Mouse (Mus musculus): ENCODE measurements around the gene Chst2. TPM values are rescaled to one million over a fixed set of nuclear protein-coding genes. Genes with fewer than 3 reads are reported as not detected.
A peak's percentile ranks its signal among the peaks of the same experiment; 100 is the strongest.

The Chst2 gene
- total RNA-seq, 1 experiment, result 3.0 TPM

GRCm38 (mm10) chr9:95405511-95405945, 994 bp downstream of the Chst2 start:
- H3K4me1 ChIP-seq (ENCODE audit: control insufficient read depth in 2 of 2, insufficient read depth in 2 of 2, low read length in 2 of 2, poor library complexity in 1 of 2), result peaks cover 0 to 5% of the 10 kb centered on the region in 2 experiments; a peak in 1 of 4 replicates
- no peak overlapping the region for H3K27ac ChIP-seq (ENCODE audit: insufficient read depth, low read depth, low read length, poor library complexity, severe bottlenecking)
- in situ Hi-C loops (cut with MboI; ENCODE audit: low sequenced_read_pairs in 2 of 2, unreplicated experiment in 2 of 2), result loop anchor here in 1 of 2 experiments (25.0 kb wide), 1 partner anchor 668 kb away; no protein-coding TSS in a partner anchor

GRCm38 (mm10) chr9:95404811-95405465, 1.6 kb downstream of the Chst2 start:
- H3K9ac ChIP-seq (ENCODE audit: insufficient read depth, low read depth, low read length, poor library complexity, severe bottlenecking), result no peak overlapping the region
- H3K9me3 ChIP-seq (ENCODE audit: control insufficient read depth, insufficient read depth, low read depth, low read length), result no peaks in the 10 kb centered on the region
- DNase-seq (ENCODE audit: low read depth, low spot score), result peak; percentile 4
- H3K27ac ChIP-seq (ENCODE audit: insufficient read depth, low read depth, low read length, poor library complexity, severe bottlenecking), result no peak overlapping the region
- TF ChIP-seq ZNF384 (IDR thresholded peaks at IDR 0.05; ENCODE audit: low read depth, low read length), result no peak
- no peak for TF ChIP-seq HCFC1 (IDR thresholded peaks at IDR 0.05; ENCODE audit: borderline replicate concordance, insufficient read depth, low read length)
- no peak for TF ChIP-seq ZC3H11A (IDR thresholded peaks at IDR 0.05; ENCODE audit: borderline replicate concordance, low read depth, low read length)
- no peak for TF ChIP-seq CHD2 (IDR thresholded peaks at IDR 0.05; ENCODE audit: low read depth, low read length)
- TF ChIP-seq MAFK (IDR thresholded peaks at IDR 0.05; ENCODE audit: insufficient read depth, low read depth, low read length), result no peak
- in situ Hi-C loops (cut with MboI; ENCODE audit: low sequenced_read_pairs in 2 of 2, unreplicated experiment in 2 of 2), result loop anchor here in 1 of 2 experiments (25.0 kb wide), 1 partner anchor 668 kb away; no protein-coding TSS in a partner anchor
- H3K4me1 ChIP-seq (ENCODE audit: control insufficient read depth in 2 of 2, insufficient read depth in 2 of 2, low read length in 2 of 2, poor library complexity in 1 of 2), result peaks cover 0 to 5% of the 10 kb centered on the region in 2 experiments; a peak in 1 of 4 replicates
- H3K36me3 ChIP-seq (ENCODE audit: control insufficient read depth, insufficient read depth, low read length, poor library complexity, severe bottlenecking), result no peaks in the 10 kb centered on the region
- H3K4me3 ChIP-seq (ENCODE audit: insufficient read depth in 1 of 2, low read depth in 1 of 2, low read length in 2 of 2, poor library complexity in 1 of 2, severe bottlenecking in 1 of 2), result peak overlapping the region; percentile 41 to 75; a peak in 2 of 4 replicates

More at GRCm38 (mm10) chr9:95405511-95405945, 994 bp downstream of the Chst2 start:
- Histone ChIP-seq H3K4me3 (ENCODE audit: insufficient read depth in 1 of 2, low read depth in 1 of 2, low read length in 2 of 2, poor library complexity in 1 of 2, severe bottlenecking in 1 of 2) (peak overlapping the region; percentile 41 to 75; a peak in 3 of 4 replicates), H3K9me3 (ENCODE audit: control insufficient read depth, insufficient read depth, low read depth, low read length) (no peaks in the 10 kb centered on the region), H3K36me3 (ENCODE audit: control insufficient read depth, insufficient read depth, low read length, poor library complexity, severe bottlenecking) (no peaks in the 10 kb centered on the region), H3K9ac (ENCODE audit: insufficient read depth, low read depth, low read length, poor library complexity, severe bottlenecking) (0 out of 2 replicates have a peak overlapping the region, but pooled peaks have one; percentile 56)
- peak; percentile 16 for DNase-seq (ENCODE audit: low read depth, low spot score)
- TF ChIP-seq ZNF384 (IDR thresholded peaks at IDR 0.05; ENCODE audit: low read depth, low read length) (no peak), HCFC1 (IDR thresholded peaks at IDR 0.05; ENCODE audit: borderline replicate concordance, insufficient read depth, low read length) (no peak), ZC3H11A (IDR thresholded peaks at IDR 0.05; ENCODE audit: borderline replicate concordance, low read depth, low read length) (no peak), MAFK (IDR thresholded peaks at IDR 0.05; ENCODE audit: insufficient read depth, low read depth, low read length) (no peak), CHD2 (IDR thresholded peaks at IDR 0.05; ENCODE audit: low read depth, low read length) (no peak)

- Histone ChIP-seq H3K4me3 (ENCODE audit: insufficient read depth in 1 of 2, low read depth in 1 of 2, low read length in 2 of 2, poor library complexity in 1 of 2, severe bottlenecking in 1 of 2) (no peak overlapping the region), H3K27ac (ENCODE audit: insufficient read depth, low read depth, low read length, poor library complexity, severe bottlenecking) (no peak overlapping the region), H3K9me3 (ENCODE audit: control insufficient read depth, insufficient read depth, low read depth, low read length) (no peaks in the 10 kb centered on the region), H3K9ac (ENCODE audit: insufficient read depth, low read depth, low read length, poor library complexity, severe bottlenecking) (no peak overlapping the region), H3K4me1 (ENCODE audit: control insufficient read depth in 2 of 2, insufficient read depth in 2 of 2, low read length in 2 of 2, poor library complexity in 1 of 2) (peaks cover 0 to 5% of the 10 kb centered on the region in 2 experiments; a peak in 1 of 4 replicates), H3K36me3 (ENCODE audit: control insufficient read depth, insufficient read depth, low read length, poor library complexity, severe bottlenecking) (no peaks in the 10 kb centered on the region)
- in situ Hi-C loops (cut with MboI; ENCODE audit: low sequenced_read_pairs in 2 of 2, unreplicated experiment in 2 of 2), result loop anchor here in 1 of 2 experiments (25.0 kb wide), 1 partner anchor 664 kb away; no protein-coding TSS in a partner anchor
- DNase-seq (ENCODE audit: low read depth, low spot score), result no peak
- TF ChIP-seq HCFC1 (IDR thresholded peaks at IDR 0.05; ENCODE audit: borderline replicate concordance, insufficient read depth, low read length), result no peak
- TF ChIP-seq CHD2 (IDR thresholded peaks at IDR 0.05; ENCODE audit: low read depth, low read length), result no peak
- TF ChIP-seq ZC3H11A (IDR thresholded peaks at IDR 0.05; ENCODE audit: borderline replicate concordance, low read depth, low read length), result no peak
- TF ChIP-seq ZNF384 (IDR thresholded peaks at IDR 0.05; ENCODE audit: low read depth, low read length), result no peak
- no peak for TF ChIP-seq MAFK (IDR thresholded peaks at IDR 0.05; ENCODE audit: insufficient read depth, low read depth, low read length)
These were observed 4.8 kb downstream of the Chst2 start for GRCm38 (mm10) chr9:95401686-95402085.

- DNase-seq (ENCODE audit: low read depth, low spot score), result peak; percentile 4
These were observed 14.5 kb downstream of the Chst2 start for GRCm38 (mm10) chr9:95392011-95392410.

More at GRCm38 (mm10) chr9:95392011-95392410, 14.5 kb downstream of the Chst2 start:
- Histone ChIP-seq H3K27ac (ENCODE audit: insufficient read depth, low read depth, low read length, poor library complexity, severe bottlenecking) (no peak overlapping the region), H3K9ac (ENCODE audit: insufficient read depth, low read depth, low read length, poor library complexity, severe bottlenecking) (no peak overlapping the region), H3K9me3 (ENCODE audit: control insufficient read depth, insufficient read depth, low read depth, low read length) (no peaks in the 10 kb centered on the region), H3K4me3 (ENCODE audit: insufficient read depth in 1 of 2, low read depth in 1 of 2, low read length in 2 of 2, poor library complexity in 1 of 2, severe bottlenecking in 1 of 2) (no peak overlapping the region), H3K36me3 (ENCODE audit: control insufficient read depth, insufficient read depth, low read length, poor library complexity, severe bottlenecking) (no peaks in the 10 kb centered on the region), H3K4me1 (ENCODE audit: control insufficient read depth in 2 of 2, insufficient read depth in 2 of 2, low read length in 2 of 2, poor library complexity in 1 of 2) (no peaks in the 10 kb centered on the region)
- in situ Hi-C loops (cut with MboI; ENCODE audit: low sequenced_read_pairs in 2 of 2, unreplicated experiment in 2 of 2), result no loop called here
- no peak for TF ChIP-seq ZC3H11A (IDR thresholded peaks at IDR 0.05; ENCODE audit: borderline replicate concordance, low read depth, low read length)
- TF ChIP-seq CHD2 (IDR thresholded peaks at IDR 0.05; ENCODE audit: low read depth, low read length), result no peak
- peak; percentile 90 for TF ChIP-seq MAFK (IDR thresholded peaks at IDR 0.05; ENCODE audit: insufficient read depth, low read depth, low read length)
- no peak for TF ChIP-seq HCFC1 (IDR thresholded peaks at IDR 0.05; ENCODE audit: borderline replicate concordance, insufficient read depth, low read length)

Measured in ES-E14 (cell line).